Mouse (Mus musculus) Muller cell, postnatal 12 days (primary cell): ENCODE data around the gene Ift57.

Experiments
- DNase-seq: peaks from one replicate; pipeline ENCODE4 v3.0.0-alpha.2; 2015; ENCODE audit errors: inconsistent ontology term

Gene Ift57

GRCm38 (mm10) chr16:49698620-49699525, at the start of gene Ift57:
Gene Ift57, plus strand, starts transcription at chr16:49699233.
- DNase-seq = peak; percentile 98

- DNase-seq = no peak
Observed at GRCm38 (mm10) chr16:49657182-49657581, 41.9 kb upstream of the Ift57 start.

- DNase-seq = no peak
Observed at GRCm38 (mm10) chr16:49658029-49658428, 41.0 kb upstream of the Ift57 start.

GRCm38 (mm10) chr16:49659131-49659530, 39.9 kb upstream of the Ift57 start:
- no peak for DNase-seq

DNA sequence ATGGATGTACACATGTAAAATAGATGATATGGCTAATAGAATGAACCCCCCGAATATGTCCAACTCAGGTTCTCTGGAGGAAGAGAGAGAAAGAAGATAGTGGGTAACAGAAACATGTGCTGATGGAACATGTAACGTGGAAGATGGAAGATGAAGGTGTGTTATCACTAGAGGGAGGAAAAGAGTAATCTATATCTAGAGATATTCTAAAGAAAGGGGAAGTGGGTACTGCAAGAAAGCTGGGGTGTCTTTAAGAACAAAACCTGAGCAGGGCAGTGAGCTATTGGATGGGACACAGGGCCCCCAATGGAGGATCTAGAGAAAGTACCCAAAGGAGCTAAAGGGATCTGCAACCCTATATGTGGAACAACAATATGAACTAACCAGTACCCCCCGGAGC, 38.9 kb upstream of the Ift57 start:
- no peak for DNase-seq

GRCm38 (mm10) chr16:49662201-49662600, 36.8 kb upstream of the Ift57 start:
- DNase-seq = peak; percentile 29

DNA sequence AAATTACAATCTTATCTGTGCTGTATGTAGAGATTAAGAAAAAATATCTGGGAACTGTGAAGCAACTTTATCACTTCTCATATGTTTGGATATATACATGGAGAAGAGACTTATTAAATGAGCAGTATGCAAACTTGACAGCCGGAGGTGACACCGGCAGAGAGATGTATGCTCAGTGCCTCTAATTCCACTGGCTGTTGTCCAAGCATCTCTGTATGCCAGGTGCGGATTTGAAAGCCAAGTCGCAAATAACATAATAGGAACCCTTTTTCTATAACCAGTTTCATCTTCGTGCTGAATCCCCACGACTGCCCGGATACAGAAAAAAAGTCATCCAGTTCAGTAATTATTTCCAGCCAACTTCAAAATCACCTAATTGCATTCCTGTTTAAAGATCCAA, 34.4 kb upstream of the Ift57 start:
- peak; percentile 13 for DNase-seq

GRCm38 (mm10) chr16:49679666-49680065, 19.4 kb upstream of the Ift57 start:
- DNase-seq = no peak

DNA sequence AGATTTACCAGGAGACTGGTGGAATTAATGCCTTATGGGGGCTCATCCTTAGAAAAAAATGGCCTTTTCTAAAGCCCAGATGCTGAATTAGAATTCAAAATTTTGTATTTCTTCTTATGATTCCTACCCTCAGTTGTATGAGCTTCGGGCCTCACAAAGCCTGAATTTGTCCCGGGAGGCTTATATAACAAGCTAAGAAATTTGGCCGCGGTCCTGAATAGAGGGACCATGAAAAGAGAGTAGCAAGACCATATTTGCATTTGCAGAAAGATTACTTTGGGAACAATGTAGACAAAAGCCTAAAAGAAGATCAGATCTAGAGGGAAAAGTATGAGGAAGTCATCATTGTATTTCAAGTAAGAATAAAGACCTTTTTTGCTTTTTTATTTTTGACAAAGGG, 14.1 kb upstream of the Ift57 start:
- no peak for DNase-seq

DNA sequence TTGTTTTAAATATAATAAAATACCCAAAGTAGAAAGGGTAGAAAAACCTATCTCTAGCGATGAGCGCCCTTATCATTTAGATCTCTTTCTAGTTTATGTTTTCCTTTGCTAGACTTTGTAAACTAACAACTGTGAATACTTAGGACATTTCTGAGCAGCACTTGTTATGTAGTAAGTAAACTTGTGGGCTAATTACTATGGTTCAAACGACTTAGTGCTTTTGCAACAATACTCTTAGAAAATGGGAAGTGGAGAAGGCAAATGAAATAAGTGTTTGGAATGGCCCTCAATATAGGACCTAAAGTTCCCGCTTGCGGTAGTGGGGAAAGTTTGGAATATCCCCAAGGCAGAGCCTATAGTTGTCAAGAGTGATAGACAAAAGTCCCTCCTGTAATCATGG, 788 bp downstream of the Ift57 start:
- DNase-seq = no peak

DNA sequence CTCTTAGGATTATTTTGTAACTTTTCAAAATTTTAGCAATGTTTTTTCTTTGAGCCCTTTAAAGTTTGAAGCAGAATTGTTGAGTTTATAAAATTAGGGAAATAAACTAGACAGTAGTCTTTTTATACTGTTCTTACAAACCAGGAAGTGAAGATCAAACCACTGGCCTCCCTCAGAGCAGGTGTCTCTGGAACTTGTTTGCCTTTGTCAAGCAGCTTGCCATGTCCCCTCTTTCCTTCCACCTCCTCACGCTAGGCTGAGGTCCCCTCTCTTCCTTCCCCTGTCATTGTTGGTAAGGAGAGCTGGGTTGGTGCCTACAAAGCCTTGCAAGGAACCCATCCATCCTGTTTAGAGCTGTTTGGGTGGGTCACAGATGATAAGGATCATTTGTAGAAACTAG, 9.0 kb downstream of the Ift57 start:
- DNase-seq = no peak

- DNase-seq = no peak
Observed at GRCm38 (mm10) chr16:49710188-49710587, 11.2 kb downstream of the Ift57 start.

GRCm38 (mm10) chr16:49713302-49713701, 14.3 kb downstream of the Ift57 start:
- no peak for DNase-seq

DNA sequence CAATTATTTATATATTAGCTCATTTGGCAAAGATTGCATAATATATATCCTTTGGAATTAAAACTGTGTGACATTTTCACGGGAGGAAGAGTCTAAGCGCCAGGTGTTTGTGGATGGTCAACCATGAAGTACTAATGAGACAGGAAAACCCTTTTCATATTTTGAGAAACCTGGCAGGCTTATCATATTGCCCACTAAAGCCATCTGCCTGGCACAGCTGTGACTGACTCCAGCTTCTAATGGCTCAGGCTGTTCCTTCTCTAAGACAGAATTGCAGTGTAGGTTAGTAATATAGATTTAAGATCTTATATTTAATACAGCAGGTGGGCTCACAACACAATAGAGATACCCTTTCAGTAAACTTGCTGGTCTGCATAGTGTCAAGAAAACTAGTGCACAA, 21.6 kb downstream of the Ift57 start:
- no peak for DNase-seq

DNA sequence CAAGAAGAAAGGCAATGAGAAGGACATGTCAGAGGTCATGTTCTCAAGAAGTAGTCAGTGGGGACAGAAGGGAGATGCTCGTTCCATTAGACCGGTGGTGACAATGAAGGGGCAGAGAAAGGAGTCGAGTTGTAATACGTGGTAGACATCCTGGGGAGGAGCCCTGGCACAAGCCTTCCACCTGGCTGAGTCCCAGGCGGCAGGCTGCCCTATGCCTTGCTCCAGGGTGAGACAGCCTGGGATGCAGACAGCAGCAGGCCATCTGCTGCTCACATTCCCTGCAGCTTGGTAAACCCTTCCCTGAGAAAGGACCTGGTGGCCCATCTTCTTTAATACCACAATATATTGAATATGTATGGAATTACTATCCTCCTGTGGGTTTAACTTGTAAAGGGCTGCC, 22.6 kb downstream of the Ift57 start:
- no peak for DNase-seq

- no peak for DNase-seq
Observed at GRCm38 (mm10) chr16:49723222-49723621, 24.2 kb downstream of the Ift57 start.

DNA sequence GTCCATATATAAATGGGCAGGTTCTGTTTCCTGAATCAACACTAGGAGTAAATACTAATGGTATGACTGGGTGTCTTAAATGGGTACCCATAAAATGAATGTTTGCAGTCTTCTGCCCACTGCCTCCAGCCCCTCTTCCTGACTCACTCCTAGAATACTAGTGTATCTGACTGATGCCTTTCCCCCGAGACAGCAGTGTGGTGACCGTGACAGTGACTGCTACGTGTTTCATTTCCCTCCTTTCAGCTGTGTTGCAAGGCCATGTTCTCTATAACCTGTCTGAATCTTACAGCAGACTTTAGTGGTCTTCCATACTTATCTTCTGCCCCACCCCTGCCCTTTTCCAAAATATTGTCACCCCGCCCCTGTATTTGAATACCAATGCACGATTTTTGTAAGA, 25.2 kb downstream of the Ift57 start:
- DNase-seq = no peak

GRCm38 (mm10) chr16:49724931-49725330, 25.9 kb downstream of the Ift57 start:
- no peak for DNase-seq

- DNase-seq = no peak
Observed at GRCm38 (mm10) chr16:49725446-49725845, 26.4 kb downstream of the Ift57 start.

- no peak for DNase-seq
Observed at GRCm38 (mm10) chr16:49726216-49726615, 27.2 kb downstream of the Ift57 start.

GRCm38 (mm10) chr16:49726761-49727160, 27.7 kb downstream of the Ift57 start:
- DNase-seq = no peak

GRCm38 (mm10) chr16:49736536-49736935, 37.5 kb downstream of the Ift57 start:
- no peak for DNase-seq

DNA sequence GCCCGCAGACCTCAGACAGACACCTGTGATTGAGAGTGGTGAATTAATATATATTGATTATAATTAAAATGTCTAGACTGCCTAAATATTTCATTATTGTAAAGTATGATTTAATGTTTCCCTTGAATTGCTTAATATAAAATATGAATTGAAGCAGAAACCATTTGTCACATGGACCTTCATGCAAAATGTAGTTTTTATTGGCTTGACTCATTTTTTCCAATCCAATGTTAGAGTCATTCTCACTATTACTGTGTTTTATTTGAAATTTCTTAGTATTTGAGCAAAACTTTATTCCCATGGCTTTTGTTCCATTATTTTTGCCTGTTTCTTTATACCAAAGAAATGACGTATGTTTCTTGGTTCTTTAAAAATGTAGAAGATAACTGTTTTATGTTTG, 48.3 kb downstream of the Ift57 start:
- DNase-seq = no peak

DNA sequence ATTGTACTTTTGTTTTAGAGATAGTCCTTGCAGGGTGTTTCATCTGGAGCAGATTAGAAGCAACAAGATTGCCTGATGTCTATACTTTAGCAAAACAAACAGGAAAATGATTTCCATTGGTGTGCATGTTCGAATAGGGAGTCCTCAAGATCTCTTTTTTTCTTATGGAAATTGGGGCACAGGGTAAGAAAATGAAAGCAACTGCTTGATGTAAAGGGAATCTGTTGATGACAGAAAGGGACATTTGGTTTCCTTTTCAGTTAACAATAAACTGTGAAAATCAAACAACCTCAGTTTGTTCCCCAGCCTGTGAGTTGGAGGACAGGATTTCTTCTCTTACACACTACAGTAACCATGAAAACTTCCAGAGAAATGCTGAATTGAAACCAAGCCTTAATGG, 53.9 kb downstream of the Ift57 start:
- DNase-seq = no peak
